Mouse (Mus musculus) thymus, adult 2 months (tissue): ENCODE results near the gene Il23a. TPM values are rescaled to one million over a fixed set of nuclear protein-coding genes. Genes with fewer than 3 reads are reported as not detected.
"Not testable (repeated sequence)": the region's sequence is repeated elsewhere in the genome, so short reads cannot be mapped to it uniquely, and the experiment has no call there.

Experiments used
- DNase-seq: peaks from one replicate; pipeline ENCODE4 v3.0.0; 2021
- H3K27ac ChIP-seq: fragments of 200-500 bp; 2 replicates; pipeline ENCODE4 v1.5.1; 2012; ENCODE audit warnings: low read length, control low read depth; ENCODE audit not compliant: control insufficient read depth, insufficient read depth
- H3K27me3 ChIP-seq: fragments of 200-500 bp; 2 replicates; pipeline ENCODE4 v1.6.1; 2012; ENCODE audit warnings: mild to moderate bottlenecking, low read length, moderate library complexity, mixed read lengths; ENCODE audit not compliant: control insufficient read depth, insufficient read depth
- H3K36me3 ChIP-seq: fragments of 200-500 bp; 2 replicates; pipeline ENCODE4 v1.6.1; 2012; ENCODE audit warnings: mild to moderate bottlenecking, low read length, moderate library complexity; ENCODE audit not compliant: control insufficient read depth, insufficient read depth
- H3K4me1 ChIP-seq: fragments of 200-500 bp; replicated peaks from 2 replicates; pipeline ENCODE4 v1.6.1; 2012; ENCODE audit warnings: low read length; ENCODE audit not compliant: control insufficient read depth, insufficient read depth
- H3K4me3 ChIP-seq: fragments of 200-500 bp; 2 replicates; pipeline ENCODE4 v1.5.1; 2012; ENCODE audit warnings: mild to moderate bottlenecking, low read length, control low read depth, moderate library complexity; ENCODE audit not compliant: control insufficient read depth, insufficient read depth
- CTCF ChIP-seq: fragments of 200-500 bp; IDR thresholded peaks from 2 replicates; pipeline ENCODE4 v1.5.1; 2012; ENCODE audit warnings: mild to moderate bottlenecking, control low read depth, low read length, moderate library complexity, borderline replicate concordance; ENCODE audit not compliant: control insufficient read depth, poor library complexity, insufficient read depth; ENCODE audit errors: extremely low read depth
- POLR2A ChIP-seq: fragments of 200-500 bp; IDR thresholded peaks from 2 replicates; pipeline ENCODE4 v1.6.1; 2012; ENCODE audit warnings: mild to moderate bottlenecking, low read length, control low read depth, moderate library complexity; ENCODE audit not compliant: control insufficient read depth, poor library complexity, insufficient read depth; ENCODE audit errors: extremely low read depth
- WGBS: fragments of 180-500 bp; shearing (Covaris S2); methylation state at CpG from one replicate; pipeline ENCODE4 v1.1.7; 2018; 5-methylcytosine and 5-hydroxymethylcytosine counted together
- polyA plus RNA-seq: library from polyadenylated mRNA; depleted of rRNA; stranded (reverse); fragments of >200 nt; gene quantifications from 2 replicates; pipeline ENCODE4 v1.2.3, GENCODE M21; 2012

Gene Il23a
- polyA plus RNA-seq, 1 experiment = 2.5 TPM

DNA sequence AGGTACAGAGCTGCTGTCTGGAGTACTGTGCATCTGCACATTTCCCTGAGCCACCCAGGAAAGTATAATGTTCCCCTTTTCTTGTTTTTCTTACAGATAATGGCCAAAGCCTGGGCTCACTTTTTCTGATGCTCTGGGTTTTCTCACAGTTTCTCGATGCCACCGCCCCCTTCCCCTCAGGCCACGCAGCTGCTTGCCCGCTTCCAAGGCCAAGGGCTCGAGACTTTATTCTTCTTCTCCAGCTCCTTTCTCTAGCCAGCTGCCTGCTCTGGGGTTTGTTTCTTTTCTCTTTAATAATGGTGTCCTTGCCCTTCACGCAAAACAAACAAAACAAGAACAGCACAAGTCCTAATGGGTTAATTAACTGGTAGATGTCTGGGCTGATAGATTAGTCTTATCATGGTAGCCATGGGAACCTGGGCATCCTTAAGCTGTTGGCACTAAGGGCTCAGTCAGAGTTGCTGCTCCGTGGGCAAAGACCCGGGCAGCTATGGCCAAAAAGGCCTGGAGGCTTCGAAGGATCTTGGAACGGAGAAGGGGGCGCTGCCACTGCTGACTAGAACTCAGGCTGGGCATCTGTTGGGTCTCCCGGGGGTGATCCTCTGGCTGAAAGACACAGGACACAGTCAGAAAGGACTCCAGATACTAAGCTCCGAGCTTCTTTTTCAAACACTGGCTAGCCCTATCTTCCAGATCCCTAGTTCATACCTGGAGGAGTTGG, 2.0 kb downstream of the Il23a start:
- Histone ChIP-seq H3K27me3 (no peaks in the 10 kb centered on the region), H3K36me3 (peaks cover 12% of the 10 kb centered on the region), H3K4me1 (no peaks in the 10 kb centered on the region), H3K4me3 (no peak overlapping the region), H3K27ac (no peak overlapping the region)
- no peak for TF ChIP-seq POLR2A
- TF ChIP-seq CTCF = no peak
- DNase-seq = no peak
- 91% methylated on average over 13 of the region's 13 CpGs for WGBS

DNA sequence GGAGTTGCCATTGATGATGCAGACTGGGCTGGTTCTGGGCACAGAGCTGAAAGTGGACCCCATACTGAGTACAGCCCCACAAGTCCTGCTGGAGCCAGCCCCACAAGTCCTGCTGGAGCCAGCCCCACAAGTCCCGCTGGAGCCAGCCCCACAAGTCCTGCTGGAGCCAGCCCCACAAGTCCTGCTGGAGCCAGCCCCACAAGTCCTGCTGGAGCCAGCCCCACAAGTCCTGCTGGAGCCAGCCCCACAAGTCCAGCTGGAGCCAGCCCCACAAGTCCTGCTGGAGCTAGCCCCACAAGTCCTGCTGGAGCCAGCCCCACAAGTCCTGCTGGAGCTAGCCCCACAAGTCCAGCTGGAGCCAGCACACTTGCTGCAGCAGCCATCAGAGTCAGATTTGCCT, 8.0 kb downstream of the Il23a start:
- H3K27me3 ChIP-seq, DNase-seq, H3K4me1 ChIP-seq, H3K27ac ChIP-seq, H3K4me3 ChIP-seq: not testable (repeated sequence)
- H3K36me3 ChIP-seq = peaks cover 34% of the 10 kb centered on the region
- WGBS = 67% methylated on average over 1 of the region's 1 CpGs

DNA sequence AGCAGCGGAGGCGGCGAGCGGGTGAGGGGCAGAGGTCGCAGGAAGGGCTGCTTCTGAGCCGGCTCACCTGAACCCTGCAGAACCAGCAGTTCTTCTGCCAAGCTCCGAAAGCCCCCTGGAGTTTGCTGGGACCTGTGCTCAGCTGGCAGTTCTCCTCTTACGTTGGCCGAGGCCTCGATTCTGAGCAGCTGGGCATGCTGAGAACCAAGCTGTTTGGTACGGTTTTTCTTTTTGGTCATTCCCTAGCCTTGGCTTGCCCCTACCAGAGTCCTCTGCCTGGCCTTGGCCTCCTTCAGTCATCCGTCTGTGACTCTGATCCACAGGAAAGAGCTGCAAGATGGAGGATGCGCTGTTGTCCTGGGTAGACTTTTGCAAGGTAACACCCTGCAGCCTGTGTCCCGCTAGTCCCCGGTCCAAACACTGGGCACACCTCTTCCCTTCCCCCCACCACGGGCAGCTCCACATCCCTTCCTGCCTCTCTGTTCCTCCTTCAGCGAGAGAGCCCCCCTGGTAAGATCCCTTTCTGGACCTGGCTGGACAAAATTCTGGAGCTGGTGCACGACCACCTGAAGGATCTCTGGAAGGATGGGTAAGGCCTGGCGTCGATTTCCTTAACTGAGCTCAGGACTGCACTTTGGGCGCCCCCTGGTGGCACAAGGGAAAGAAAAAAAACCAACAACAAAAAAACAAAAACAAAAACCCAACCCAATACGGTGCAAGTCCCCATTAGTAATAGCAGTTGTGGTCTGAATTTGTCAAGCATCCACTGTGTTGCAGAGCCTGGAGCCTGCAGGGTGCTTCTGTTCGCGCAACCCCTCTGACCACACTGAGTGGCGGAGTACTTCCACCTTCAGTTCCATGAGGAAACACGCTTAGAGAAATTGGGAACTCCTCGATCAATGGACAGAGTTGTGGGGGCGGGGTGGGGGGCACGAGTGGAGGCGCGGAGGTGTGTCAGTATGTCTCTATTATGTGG, 14.7 kb downstream of the Il23a start:
- WGBS = 83% methylated on average over 31 of the region's 31 CpGs
- H3K27ac ChIP-seq = no peak overlapping the region
- no peaks in the 10 kb centered on the region for H3K27me3 ChIP-seq
- DNase-seq = peak; percentile 61
- H3K4me3 ChIP-seq = no peak overlapping the region
- TF ChIP-seq POLR2A (no peak), CTCF (peak; percentile 71; the same call in 1 of the 2 replicates)
- H3K36me3 ChIP-seq = peaks cover 64% of the 10 kb centered on the region
- no peaks in the 10 kb centered on the region for H3K4me1 ChIP-seq

DNA sequence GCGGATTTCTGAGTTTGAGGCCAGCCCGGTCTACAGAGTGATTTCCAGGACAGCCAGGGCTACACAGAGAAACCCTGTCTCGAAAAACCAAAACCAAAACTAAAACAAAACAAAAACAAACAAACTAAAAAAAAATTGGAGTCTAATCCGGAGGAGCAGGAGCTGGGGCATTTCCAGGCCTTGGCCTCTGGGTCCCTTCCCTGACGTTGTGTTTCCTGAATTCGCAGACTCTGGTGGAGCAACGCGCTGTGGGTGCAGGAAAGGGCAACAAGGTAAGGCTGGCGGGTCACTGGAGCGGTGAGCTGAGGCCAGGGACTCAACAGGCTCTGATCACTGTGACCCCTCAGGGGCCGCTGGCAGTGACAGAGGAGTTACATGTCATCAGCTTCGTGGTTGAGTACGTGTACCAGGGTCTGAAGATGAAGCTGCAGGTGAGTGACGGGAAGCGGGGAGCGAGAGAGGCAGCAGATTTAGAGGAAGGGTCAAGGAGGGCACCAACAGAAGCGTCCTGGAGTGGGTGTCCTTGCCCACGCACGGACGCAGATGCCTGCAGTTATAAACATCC, 15.6 kb downstream of the Il23a start:
- WGBS = 94% methylated on average over 20 of the region's 20 CpGs
- TF ChIP-seq POLR2A = no peak
- no peak for TF ChIP-seq CTCF
- H3K27ac ChIP-seq = no peak overlapping the region
- no peak for DNase-seq
- H3K27me3 ChIP-seq = no peaks in the 10 kb centered on the region
- no peaks in the 10 kb centered on the region for H3K4me1 ChIP-seq
- H3K4me3 ChIP-seq = no peak overlapping the region
- peaks cover 70% of the 10 kb centered on the region for H3K36me3 ChIP-seq

DNA sequence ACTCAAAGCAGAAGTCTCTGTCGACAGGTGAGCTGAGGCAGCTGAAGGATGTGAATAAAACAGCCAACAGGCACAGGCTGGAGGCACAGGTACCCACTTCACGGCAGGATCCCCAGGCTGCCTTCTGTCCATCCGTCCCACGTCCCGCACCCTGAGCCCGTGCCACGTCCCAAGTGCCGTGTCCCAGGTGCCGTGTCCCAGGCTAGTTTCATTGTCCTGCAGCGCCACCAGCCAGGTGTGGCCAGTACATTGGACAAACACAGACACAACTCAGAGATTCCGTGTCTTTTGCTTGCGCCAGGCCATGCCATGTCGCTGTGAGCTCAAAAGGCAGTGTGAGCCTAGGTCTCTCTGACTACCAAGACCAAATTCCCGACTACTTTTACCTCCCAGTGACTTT, 16.9 kb downstream of the Il23a start:
- Histone ChIP-seq H3K4me1 (no peaks in the 10 kb centered on the region), H3K36me3 (peaks cover 76% of the 10 kb centered on the region), H3K27ac (no peak overlapping the region), H3K27me3 (no peaks in the 10 kb centered on the region), H3K4me3 (no peak overlapping the region)
- 95% methylated on average over 14 of the region's 14 CpGs for WGBS
- TF ChIP-seq POLR2A (no peak), CTCF (no peak)
- DNase-seq = no peak

DNA sequence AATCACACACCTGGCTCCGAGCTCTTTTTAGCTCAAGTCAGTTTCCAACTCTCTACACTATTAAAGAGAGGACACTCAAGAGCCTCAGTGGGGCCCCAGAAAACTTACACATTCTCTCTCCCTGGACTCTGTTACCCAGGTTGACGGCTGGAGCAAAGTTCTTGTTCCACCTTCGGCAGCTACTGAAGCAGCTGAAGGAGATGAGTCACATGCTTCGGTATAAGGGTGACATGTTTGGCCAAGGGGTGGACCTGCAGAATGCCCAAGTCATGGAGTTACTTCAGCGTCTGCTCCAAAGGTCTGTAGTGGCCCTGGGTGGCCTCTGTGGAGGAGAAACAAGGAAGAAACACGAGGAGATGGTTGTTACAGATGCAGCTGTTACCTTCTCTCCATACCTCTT, 17.6 kb downstream of the Il23a start:
- no peak overlapping the region for H3K4me3 ChIP-seq
- H3K27me3 ChIP-seq = no peaks in the 10 kb centered on the region
- TF ChIP-seq POLR2A = no peak
- no peak for TF ChIP-seq CTCF
- no peak overlapping the region for H3K27ac ChIP-seq
- peaks cover 73% of the 10 kb centered on the region for H3K36me3 ChIP-seq
- 94% methylated on average over 6 of the region's 6 CpGs for WGBS
- no peaks in the 10 kb centered on the region for H3K4me1 ChIP-seq
- DNase-seq = no peak
